Mouse (Mus musculus) erythroid progenitor cell, adult 5-6 weeks (primary cell): ENCODE results near the gene Gbf1. TPM values are rescaled to one million over a fixed set of nuclear protein-coding genes. Genes with fewer than 3 reads are reported as not detected.

Source experiments
- ATAC-seq: replicated peaks from 2 replicates; pipeline ENCODE4 v1.8.0; 2016; ENCODE audit warnings: moderate number of reproducible peaks, mild to moderate bottlenecking, moderate TSS enrichment, inconsistent platforms; ENCODE audit not compliant: poor library complexity, low FRiP score, severe bottlenecking
- total RNA-seq, 2 experiments: library from RNA; stranded (forward) in 1 of 2; stranded (reverse) in 1 of 2; fragments of 150-400 nt in 1 of 2; fragments of 186-747, 209-891 nt in 1 of 2; gene quantifications; 2 replicates each; pipeline versions ENCODE4 v1.2.3 to v1.2.4; 2015 to 2017; ENCODE audit warnings: low replicate concordance in 2 of 2

Gene Gbf1
- total RNA-seq, 2 experiments from 2014 or later, result 11.4 to 30.6 TPM

DNA sequence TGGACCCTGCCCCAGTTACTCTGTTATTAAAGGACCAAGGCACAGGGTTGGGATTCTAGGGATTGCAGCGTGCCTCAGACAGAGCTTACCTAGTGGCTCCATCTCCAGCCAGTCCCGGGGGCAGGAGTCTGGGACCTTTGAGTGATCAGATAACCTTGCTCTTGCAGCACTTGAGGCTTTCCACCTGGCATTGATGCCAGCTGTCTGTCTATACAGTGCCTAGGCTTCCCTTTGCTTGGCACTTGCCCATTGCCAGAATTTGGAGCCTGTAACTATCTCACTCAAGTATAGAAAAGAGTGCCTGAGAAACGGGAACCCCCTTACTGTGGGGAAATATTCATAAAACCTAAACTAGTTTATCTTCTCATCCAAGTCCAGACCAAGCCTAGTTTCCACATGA, 134.6 kb downstream of the Gbf1 start:
- no peak for ATAC-seq

DNA sequence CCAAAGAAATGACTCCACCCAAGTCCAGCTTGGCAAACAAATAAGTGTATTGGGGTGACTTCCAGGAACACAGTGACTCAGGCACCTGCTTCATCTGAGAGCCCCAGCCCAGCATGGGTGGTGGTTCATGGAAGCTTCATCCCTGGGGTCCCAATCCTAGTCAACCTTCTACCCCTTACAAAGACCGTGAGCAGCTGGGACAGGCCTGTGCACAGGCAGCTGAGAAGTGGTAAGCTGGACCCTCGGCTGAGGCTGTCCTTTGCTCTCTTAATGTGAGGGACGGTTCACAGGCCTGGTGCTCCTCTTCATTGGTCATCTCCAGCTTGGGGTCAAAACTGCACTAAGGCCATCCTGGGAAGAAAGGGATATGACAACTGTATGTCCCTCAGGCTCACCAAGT, 135.3 kb downstream of the Gbf1 start:
- ATAC-seq, result no peak

DNA sequence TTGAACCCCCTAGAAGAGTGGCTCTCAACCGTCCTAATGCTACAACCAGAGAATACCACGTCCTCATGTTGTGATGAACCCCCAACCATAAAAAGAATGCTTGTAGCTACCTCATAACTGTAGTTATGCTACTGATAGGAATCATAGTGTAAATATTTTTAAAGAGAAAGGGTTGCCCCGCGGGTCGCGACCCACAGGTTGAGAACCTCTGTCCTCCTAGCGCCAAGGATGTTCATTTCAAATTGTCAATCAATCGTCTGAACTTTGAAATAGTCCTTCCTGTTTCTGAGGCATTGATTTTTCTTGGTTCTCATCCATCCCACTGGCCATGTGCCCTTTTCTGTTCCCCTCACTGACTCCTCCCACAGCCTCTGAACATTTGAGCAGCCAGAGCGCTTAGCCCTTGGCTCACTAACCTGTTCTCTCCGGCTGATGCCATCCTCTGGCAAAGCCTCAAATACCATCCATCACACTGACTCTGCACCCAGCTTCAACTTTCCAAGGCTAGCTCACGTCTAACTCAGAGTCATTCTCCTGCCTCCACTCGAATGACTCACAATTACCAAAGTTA, 138.3 kb downstream of the Gbf1 start:
- no peak for ATAC-seq

DNA sequence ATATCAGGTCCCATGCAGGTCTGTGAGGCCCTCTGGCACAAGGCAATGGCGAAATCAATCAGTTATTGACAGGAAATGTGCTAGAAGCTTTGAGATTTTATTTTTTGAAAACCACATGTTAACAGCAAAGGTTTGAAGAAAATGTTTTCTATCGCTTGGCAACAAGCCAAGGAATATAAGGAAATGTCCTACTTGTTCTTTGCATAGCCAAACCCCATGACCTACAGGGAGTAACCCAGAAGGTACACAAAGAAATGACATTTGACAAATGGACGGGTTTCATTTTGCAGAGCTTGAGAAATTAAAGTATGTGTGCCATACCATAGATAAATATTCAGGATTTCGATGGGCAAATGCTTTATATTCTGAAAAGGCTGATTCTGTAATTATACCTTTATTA, 144.6 kb downstream of the Gbf1 start:
- no peak for ATAC-seq

DNA sequence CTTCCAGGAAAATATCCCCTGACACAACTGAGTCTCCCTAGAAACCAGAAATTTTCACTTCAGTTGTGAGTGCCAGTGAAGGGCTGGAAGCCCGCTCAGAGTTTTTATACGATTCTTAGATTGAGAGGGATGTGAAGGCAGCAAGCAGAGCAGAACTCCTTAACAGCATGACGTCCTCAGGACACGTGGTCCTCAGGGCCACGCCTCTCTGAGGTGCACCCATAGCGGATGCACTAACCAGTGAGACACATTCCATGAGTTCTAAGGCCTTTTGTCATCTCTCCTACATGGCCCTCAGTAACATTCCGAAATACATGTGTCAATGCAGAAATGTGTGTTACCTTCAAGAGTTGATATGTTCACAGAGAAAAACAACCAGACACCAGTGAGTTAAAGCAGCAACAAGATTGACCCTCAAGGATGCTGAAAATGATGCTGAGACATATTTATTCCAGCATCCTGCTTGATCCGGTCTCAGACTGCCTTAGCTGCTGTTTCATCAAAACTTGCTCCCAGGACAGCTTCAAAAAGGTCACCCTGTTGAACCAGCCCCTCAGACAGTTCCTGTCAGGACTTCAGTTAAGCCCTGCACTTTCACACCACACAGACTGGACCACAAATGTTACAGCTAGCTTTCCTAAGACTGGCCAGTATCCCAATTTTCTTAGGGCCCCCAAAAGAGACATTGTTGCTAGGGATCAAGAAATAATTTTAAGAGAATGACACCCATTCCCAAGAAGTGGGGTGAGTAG, 148.2 kb downstream of the Gbf1 start:
- ATAC-seq, result no peak

DNA sequence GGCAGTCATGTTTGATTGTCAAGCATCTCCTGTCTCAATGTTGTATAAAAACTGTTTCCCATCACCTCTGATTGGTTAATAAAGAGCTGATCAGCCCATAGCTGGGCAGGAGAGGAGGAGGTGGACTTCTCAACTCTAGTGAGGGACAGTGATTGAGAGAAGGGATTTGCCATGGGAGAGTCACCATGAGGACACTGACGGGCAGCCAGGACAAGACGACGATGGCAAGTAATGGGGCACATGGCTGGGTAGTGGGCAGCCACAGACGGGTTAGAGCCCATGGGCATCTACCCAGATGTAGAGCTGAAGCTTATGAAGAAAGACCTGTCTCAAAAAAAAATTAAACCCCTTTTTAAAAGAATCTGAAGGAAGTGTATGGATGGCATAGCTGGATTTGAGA, 150.2 kb downstream of the Gbf1 start:
- no peak for ATAC-seq

DNA sequence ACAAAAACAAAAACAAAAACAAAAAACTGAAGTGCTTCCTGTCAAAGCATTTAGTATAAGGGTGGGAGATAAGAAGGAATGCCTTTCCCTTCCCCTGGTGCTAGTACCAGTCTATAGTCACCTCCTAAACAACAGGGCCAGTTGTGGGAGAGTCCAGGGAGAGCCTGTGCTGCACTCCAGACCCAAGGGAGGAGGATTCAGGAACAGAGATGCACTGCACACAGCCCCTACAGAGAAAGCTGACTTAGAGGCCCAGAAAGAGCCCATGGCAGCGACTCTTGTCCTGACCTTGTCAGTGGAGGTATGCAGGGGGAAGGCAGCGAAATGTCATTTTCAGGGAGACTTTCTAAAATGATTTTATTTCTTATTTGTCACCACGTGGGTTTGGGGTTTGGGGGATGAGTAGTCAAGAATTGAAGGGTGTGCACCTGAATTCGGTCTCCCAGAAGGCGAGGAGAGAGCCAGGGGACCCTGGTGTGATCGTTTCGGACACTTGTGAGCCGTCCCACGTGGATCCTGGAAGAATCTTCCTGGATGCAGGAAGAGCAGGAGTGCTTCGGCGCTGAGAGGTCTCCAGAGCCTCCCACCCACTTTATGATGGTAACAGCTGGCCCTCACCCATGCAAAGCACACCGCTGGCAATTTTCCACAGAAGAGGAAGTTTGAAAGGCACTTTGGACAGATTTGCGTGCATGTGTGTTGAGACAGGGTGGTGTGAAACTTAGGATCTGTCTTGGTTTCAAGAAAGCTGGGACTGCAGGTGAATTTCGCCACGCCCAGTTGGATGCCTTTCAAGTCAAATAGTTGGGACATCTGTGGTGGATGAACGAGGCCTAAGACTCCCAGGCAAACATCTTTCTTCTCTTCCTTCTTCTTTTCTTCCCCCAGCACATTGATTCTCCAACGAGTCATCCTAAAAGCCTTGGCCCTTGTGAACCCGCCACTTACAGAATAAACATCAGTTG, 151.2 kb downstream of the Gbf1 start:
- no peak for ATAC-seq

DNA sequence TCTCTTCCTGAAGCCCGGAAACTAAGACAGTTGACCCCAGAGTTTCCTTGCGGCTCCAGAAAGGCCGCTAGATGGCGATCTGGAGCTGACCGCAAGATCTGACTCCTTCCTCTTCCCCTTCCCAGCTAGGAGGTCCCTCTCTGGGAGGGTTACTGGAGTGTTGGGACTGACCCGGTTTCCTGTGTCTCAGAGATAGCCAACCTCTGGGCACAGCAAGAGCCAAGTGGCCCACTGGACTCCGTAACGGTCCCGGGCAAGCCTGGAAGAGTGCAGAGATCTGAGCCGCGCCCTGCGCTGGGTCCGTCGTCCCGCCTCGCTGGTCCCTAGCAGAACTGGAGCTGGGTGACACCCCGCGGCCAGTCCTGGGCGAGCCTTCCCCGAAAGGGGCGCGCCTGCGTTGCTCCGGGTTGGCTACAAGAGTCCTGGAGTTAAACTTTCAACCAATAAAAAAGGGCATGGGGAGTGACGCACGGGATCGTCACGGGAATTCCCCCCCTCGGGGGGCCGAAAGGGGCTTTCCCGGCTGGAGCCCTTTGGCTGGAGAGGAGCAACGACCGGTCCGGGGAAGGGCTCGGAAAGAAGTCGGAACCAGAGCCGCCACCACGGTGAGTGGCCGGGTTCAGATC, 152.0 kb downstream of the Gbf1 start, which contains the start of gene Nfkb2:
Nfkb2 (plus strand) TSS at position 105 of the 626 bp plus-strand sequence.
- ATAC-seq, result peak; percentile 82

DNA sequence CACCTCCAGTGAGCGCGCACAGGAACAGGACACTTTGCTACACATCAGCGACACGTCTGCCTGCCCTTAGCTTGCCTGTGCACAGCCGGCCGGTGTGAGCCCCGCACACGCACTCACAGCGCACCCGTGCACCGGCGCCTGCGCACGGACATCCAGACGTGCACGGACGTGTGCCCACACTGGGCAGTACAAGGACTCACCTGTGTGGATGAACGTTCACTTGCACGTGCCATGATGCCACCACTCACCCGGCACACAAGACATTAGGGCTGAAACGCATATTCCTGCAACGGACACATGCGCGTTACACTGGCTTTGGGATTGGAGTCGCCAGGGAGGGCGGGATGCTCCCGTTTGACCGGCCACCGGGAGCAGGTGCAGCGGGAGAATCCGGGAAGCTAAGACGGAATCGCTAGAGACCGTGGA, 152.6 kb downstream of the Gbf1 start:
- ATAC-seq, result peak; percentile 12

DNA sequence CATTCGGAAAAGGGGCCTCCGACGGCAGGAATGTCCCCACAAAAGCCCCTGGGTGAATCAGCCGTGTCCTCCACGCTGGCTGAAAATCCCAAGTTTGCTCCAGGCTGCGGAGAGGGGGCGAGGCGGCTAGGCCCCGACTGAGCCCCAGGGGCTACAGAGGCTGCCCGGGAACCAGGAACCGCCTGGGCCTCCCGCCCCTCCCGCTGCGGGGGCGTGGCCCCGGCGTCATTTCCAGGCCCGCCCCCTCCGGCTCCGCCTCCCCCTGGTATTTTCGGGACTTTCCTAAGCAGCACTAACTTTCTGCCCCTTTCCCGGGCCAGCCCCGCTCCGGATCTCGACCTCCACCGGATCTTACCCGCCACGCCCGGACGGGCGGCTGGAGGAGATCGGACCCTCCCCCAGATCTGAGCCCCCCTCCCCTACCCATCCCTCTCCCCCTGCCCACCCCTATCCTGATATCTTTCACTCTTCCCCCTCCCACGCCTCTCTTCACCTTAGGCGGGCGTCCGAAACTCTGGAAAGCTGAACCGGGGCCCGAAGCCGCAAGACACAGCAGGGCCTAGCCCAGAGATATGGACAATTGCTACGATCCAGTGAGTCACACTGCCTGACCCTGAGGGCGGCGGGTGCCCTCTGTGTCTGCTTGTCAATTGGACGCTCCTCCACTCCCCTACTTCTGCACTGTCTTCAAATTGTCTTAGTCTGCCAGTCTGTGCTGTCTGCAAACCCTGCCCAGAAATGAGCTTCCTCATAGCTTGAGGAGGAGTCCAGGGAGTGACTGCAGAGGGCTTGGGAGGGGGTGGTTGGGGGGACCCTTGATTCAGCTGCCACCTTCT, 153.3 kb downstream of the Gbf1 start:
- peak; percentile 70 for ATAC-seq

DNA sequence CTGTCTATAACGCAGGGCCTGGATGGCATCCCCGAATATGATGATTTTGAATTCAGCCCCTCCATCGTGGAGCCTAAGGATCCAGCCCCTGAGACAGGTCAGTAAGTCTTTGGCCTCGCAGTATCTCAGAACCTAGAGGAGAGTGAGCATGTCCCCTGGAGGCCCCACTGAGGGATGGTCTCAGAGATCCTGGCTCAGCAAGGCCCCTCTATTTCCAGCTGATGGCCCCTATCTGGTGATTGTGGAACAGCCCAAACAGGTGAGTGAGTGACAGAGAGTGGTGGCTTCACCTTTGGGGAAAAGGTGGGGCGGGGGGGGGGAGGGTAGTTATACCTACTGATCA, 153.9 kb downstream of the Gbf1 start:
- no peak for ATAC-seq

DNA sequence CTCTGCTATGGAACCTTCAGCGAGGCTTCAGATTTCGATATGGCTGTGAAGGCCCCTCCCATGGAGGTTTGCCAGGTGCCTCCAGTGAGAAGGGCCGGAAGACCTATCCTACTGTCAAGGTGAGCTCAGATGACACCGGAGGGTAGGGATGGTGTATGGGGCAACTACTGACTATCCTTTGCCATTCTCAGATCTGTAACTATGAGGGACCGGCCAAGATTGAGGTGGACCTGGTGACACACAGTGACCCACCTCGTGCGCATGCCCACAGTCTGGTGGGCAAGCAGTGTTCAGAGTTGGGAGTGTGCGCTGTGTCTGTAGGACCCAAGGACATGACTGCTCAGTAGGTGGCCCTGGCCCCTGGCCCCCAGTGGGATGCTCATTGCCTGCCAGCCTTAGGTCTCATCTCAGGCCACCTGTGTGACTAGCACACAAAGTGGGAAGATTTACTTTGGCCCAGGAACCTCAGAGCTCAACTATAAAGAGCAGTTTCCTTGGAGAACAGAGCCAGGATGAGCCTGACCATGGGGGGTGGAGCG, 154.5 kb downstream of the Gbf1 start:
- no peak for ATAC-seq

DNA sequence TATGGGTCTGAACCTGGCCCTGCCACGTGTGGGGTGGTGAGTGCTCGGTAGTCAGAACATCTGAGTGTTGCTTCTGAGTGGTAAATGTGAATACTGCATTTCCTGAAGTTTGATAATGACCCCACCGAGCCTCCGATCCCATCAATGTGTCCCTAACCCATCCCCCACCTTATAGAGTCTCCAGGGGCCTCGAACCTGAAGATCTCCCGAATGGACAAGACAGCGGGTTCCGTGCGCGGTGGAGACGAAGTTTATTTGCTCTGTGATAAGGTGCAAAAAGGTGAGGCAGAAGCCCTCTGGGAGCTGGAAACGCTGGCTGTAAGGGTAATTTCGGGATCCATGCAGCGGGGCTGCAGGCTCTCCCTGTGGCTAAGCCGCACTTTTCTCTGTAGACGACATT, 155.5 kb downstream of the Gbf1 start:
- ATAC-seq, result no peak

DNA sequence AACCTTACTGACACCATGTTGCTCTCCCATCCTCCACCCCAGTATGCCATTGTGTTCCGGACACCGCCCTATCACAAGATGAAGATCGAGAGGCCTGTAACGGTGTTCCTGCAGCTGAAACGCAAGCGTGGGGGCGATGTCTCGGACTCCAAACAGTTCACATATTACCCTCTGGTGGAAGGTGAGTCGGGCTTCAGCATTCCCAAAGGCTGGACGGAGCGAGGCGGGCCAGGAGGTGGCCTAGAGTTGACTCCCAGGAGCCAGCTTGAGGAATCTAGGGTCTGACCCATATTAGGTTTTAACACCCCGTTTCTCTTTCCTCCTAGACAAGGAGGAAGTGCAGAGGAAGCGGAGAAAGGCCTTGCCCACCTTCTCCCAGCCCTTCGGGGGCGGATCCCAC, 156.0 kb downstream of the Gbf1 start:
- ATAC-seq, result no peak

DNA sequence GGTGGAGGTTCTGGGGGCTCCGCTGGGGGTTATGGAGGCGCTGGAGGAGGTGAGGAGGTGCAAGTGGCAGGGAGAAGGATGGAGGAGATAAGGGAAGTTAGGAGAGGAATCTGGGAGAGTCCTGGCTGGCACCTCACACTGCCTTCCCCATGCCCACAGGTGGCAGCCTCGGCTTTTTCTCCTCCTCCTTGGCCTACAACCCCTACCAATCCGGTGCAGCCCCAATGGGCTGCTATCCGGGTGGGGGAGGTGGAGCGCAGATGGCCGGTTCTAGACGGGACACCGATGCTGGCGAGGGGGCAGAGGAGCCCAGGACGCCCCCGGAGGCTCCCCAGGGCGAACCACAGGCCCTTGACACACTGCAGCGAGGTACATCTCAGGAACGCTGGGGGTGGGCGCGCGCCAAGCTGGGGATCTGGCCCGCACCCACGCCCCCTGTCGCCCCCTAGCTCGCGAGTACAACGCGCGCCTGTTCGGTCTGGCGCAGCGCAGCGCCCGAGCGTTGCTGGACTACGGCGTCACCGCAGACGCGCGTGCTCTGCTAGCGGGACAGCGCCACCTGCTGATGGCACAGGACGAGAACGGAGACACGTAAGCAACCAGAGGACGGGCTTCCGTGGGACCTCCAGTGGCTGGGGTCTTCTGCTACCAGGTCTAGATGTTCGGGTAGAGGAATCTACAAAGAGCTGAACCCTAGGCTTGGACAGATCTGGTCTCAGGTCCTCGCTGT, 156.6 kb downstream of the Gbf1 start:
- ATAC-seq, result peak; percentile 48

DNA sequence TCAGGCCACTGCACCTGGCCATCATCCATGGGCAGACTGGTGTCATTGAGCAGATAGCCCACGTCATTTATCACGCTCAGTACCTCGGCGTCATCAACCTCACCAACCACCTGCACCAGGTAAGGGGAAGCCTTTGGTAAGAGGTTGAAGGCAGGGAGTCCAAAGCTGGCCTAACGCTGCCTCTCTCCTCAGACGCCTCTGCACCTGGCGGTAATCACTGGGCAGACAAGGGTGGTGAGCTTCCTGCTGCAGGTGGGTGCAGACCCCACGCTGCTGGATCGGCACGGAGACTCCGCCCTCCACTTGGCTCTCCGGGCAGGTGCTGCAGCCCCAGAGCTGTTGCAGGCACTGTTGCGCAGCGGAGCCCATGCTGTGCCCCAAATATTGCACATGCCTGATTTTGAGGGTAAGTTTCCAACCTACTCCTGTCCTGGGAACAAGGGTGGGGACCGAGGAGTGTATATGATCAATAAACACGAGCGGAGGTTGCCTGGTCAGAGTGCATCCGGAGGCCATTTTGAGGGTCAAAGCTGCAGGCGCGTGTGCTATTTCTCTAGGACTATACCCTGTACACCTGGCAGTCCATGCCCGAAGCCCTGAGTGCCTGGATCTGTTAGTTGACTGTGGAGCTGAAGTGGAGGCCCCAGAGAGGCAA, 157.5 kb downstream of the Gbf1 start:
- ATAC-seq, result no peak

DNA sequence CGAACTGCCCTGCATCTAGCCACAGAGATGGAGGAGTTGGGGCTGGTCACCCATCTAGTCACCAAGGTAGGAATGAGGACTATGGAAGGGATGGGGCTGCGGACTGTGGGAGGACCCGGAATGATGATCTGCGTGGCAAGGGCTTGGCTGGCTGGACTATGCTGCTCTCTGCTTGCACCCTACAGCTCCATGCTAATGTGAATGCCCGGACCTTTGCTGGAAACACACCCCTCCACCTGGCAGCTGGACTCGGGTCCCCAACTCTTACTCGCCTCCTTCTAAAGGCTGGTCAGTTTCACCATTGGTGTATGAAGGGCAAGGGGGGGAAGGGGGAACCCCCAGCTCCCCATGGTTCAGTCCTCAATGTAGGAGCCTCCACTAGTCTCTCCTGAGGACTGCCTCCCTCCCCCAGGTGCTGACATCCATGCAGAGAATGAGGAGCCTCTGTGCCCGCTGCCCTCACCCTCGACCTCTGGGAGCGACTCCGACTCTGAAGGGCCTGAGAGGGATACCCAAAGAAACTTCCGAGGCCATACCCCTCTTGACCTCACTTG, 158.1 kb downstream of the Gbf1 start:
- ATAC-seq, result no peak

DNA sequence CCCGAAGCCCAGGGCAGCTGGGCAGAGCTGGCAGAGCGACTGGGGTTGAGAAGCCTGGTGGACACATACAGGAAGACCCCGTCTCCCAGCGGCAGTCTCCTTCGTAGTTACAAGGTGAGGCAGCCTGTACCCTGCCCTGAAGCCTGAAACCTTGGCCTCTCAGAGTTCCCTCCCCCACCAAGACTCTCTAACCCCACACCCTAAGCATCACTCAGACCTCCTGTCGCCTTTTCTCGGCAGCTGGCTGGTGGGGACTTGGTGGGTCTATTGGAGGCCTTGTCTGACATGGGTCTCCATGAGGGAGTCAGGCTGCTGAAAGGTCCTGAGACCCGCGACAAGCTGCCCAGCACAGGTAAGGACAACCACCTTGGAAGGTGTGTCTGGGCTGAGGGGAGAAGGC, 159.0 kb downstream of the Gbf1 start:
- no peak for ATAC-seq
